Mouse (Mus musculus) regulatory T cell (primary cell): ENCODE data around the gene Lag3.

Experiments
- in situ Hi-C: fragments of 300-600 bp; cut with MboI, MseI; formaldehyde crosslinking; loops from one replicate; pipeline ENCODE4 v1.15.1; 2025; ENCODE audit warnings: high pct_unique_total_duplicates

Gene Lag3

DNA sequence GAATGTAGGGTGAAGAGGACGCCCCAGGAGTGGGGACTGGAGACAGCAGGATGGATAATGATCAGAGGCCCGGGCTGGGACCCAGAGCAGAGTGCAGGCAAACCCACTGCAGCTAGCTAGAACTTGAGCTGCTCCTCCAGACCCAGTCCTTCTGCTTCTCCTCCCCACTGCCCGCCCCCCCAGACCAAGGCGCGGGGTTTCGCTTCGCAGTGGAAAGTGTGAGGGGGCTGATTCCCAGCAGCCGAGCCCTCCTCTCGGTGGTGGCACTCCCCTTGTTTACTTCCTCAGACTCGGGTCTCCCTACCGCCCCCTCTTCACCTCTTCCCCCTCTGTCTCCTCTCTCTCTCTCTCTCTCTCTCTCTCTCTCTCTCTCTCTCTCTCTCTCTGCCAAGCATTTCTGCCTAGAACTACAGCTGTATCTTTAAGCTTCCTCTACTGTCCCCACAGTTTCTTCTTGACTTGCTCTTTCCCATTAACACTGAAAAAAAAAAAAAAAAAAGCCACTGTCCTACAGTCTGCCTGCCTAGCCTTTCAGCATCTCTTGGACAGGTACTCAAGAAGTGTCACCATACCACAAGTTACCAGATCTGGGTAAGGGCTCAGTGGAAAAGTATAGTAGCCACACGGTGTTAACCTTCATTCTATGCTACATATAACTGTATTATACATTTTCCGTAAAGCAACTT, at the start of gene Lag3:
TSS of gene Lag3 (minus strand) at position 173 of the 686 bp plus-strand sequence.
- in situ Hi-C loops = loop anchor here (10.0 kb wide), 1 partner anchor 513 kb away; no protein-coding TSS in a partner anchor

DNA sequence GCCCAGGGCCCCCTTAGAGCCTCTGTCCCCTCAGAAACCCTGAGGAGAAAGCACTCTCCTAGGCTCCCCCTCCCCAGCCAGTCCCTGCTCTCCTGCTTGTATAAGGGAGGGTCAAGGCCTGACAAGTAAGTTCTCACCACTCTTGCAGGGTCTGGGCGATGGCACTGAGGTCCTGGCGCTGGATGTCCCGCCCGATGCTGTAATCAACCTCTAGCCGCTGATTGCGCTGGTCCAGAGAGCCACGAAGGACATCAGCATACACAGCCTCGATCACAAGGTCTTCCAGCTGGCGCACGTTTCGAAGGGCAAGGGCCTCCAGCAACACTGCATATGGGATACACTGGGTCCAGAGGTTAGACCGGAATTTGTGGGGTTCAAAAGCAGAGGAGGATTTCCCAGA, 49.5 kb upstream of the Lag3 start:
- in situ Hi-C loops = no loop called here

- in situ Hi-C loops = no loop called here
Observed at GRCm38 (mm10) chr6:124959960-124960359, 48.5 kb upstream of the Lag3 start.

DNA sequence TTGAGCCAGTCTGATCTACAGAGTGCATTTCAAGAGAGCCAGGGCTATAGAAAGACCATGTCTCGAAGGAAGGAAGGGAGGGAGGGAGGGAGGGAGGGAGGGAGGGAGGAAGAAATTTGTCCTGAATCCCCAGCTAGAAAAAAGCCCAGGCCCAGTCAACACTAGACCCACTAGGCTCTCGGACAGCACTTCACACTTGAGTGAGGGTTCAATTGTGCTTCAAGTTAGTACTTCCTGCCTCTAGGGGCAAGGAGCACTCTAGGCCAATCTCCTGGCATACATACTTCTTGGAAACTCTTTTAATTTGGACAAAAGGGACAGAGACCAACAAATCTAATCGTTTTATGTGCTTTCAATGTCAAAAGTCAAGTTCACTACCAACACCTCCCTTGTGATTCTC, 46.6 kb upstream of the Lag3 start:
- in situ Hi-C loops = no loop called here

GRCm38 (mm10) chr6:124955212-124955611, 43.7 kb upstream of the Lag3 start:
- in situ Hi-C loops = no loop called here

GRCm38 (mm10) chr6:124953991-124954715, 42.6 kb upstream of the Lag3 start:
- in situ Hi-C loops = no loop called here

DNA sequence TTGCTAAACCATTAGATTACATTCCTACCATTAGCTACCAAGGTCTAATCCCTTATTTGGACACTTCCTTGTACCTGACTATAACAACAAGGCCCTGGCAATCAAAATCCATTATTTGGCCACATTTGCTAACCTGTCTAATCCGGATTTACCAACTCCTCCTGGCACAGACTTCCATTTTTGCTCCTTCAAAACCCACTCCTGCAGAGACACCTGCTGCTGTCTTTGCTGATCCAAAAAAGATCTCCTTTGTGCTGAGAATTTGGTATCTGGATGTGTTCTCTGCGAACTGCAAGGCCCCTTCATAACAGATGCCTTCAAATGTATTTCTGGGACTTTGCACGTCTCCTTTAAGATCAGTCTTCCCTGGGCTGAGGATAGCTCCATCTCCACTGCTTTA, 32.0 kb upstream of the Lag3 start:
- in situ Hi-C loops = no loop called here

- in situ Hi-C loops = no loop called here
Observed at GRCm38 (mm10) chr6:124941679-124942078, 30.2 kb upstream of the Lag3 start.

- in situ Hi-C loops = no loop called here
Observed at GRCm38 (mm10) chr6:124938554-124938953, 27.0 kb upstream of the Lag3 start.

GRCm38 (mm10) chr6:124937493-124937892, 26.0 kb upstream of the Lag3 start:
- in situ Hi-C loops = no loop called here

DNA sequence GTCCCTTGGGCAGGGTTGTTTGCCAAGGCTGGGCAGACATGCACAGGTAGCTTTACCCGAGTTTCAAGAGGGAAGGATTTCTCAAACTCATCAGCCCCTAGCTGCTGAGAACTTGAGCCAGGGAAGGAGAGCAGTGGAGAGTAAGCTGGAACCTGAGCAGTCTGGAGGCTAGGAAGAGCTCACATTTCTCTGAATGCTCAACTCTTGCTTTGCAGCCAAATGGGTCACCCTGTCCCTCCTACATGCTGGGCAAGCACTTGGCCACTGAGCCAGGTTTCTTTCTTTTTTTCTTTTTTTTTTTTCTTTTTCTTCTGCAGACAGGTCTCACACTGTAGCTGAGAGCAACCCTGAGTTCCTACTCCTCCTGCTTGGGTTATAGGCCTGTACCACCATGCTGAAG, 25.2 kb upstream of the Lag3 start:
- in situ Hi-C loops = no loop called here

GRCm38 (mm10) chr6:124934670-124935069, 23.2 kb upstream of the Lag3 start:
- in situ Hi-C loops = loop anchor here (5.0 kb wide), 1 partner anchor 42 kb away; no protein-coding TSS in a partner anchor

DNA sequence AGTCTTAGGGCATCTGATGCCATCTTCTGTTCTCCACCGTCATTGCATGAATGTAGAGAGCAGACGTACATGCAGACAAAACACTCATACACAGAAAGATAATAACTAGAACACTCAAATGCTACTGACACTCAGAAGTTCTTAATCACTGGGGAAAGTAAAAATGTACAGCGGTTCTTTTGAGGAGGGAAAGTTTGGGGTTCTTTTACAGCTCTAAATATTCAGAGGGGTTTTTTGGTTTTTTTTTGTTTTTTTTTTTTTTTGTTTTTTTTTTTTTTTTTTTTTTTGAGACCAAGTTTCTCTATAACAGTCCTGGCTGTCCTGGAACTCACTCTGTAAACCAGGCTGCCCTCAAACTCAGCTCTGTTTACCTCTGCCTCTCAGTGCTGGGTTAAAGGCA, 21.6 kb upstream of the Lag3 start:
- in situ Hi-C loops = loop anchor here (5.0 kb wide), 1 partner anchor 41 kb away; no protein-coding TSS in a partner anchor

- in situ Hi-C loops = loop anchor here (5.0 kb wide), 1 partner anchor 40 kb away; no protein-coding TSS in a partner anchor
Observed at GRCm38 (mm10) chr6:124932314-124932695, 20.8 kb upstream of the Lag3 start.

DNA sequence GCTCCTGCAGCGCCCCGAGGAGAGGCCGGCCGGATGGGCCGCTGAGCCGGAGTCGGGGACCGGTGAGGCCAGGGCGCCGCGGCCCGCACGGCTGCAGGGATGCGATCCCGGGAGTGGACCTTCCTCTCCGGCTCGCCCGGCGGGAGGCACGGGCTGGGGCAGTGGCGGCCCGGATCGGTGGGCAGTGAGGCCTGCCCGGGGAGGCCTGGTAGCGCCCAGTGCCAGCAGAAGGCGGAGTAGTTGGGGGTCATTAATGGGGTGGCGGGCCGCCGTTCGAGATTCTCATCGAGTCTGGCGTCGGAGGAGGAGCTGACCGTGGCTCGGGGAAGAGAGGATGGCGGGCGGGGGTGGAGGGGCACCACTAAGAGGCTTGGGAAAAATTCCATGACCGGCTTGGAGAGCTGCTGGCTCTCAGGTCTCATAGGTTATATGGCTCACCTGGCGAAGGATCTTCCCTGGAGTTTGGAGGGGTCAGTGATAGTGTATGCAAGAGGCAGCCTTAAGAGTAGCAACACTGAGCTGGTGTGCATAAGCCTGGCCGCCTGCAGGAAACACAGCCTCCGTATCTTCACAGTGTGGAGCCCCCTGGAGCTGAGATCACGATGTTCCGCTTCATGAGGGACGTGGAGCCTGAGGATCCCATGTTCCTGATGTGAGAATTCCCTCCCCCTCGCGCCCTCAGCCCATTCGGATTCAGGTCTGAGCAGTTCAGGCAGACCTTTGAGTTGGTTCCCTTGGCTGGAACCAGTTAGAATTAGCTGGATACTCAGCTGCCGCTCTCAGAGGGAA, 20.2 kb upstream of the Lag3 start:
- in situ Hi-C loops = loop anchor here (5.0 kb wide), 1 partner anchor 39 kb away; no protein-coding TSS in a partner anchor

GRCm38 (mm10) chr6:124930754-124931524, 19.4 kb upstream of the Lag3 start, which contains the start of gene Mlf2:
Mlf2 (plus strand) TSS chr6:124931386.
- in situ Hi-C loops = loop anchor here (5.0 kb wide), 1 partner anchor 39 kb away; no protein-coding TSS in a partner anchor

GRCm38 (mm10) chr6:124930231-124930630, 18.7 kb upstream of the Lag3 start:
- in situ Hi-C loops = loop anchor here (5.0 kb wide), 1 partner anchor 38 kb away; no protein-coding TSS in a partner anchor

GRCm38 (mm10) chr6:124925941-124926340, 14.4 kb upstream of the Lag3 start:
- in situ Hi-C loops = no loop called here

GRCm38 (mm10) chr6:124925173-124925793, 13.8 kb upstream of the Lag3 start:
- in situ Hi-C loops = no loop called here

- in situ Hi-C loops = no loop called here
Observed at GRCm38 (mm10) chr6:124921539-124921938, 10.0 kb upstream of the Lag3 start.
